Mouse (Mus musculus) ES-Bruce4 (cell line): Measurements from ENCODE around the gene Calhm6.

ENCODE experiments used
- CTCF ChIP-seq: IDR thresholded peaks from one replicate; pipeline ENCODE4 v1.8.1; 2011; ENCODE audit warnings: low read depth, low read length
- EP300 ChIP-seq: IDR thresholded peaks from 2 replicates; pipeline ENCODE4 v1.6.1; 2011; ENCODE audit warnings: low read depth, low read length; ENCODE audit not compliant: insufficient read depth

DNA sequence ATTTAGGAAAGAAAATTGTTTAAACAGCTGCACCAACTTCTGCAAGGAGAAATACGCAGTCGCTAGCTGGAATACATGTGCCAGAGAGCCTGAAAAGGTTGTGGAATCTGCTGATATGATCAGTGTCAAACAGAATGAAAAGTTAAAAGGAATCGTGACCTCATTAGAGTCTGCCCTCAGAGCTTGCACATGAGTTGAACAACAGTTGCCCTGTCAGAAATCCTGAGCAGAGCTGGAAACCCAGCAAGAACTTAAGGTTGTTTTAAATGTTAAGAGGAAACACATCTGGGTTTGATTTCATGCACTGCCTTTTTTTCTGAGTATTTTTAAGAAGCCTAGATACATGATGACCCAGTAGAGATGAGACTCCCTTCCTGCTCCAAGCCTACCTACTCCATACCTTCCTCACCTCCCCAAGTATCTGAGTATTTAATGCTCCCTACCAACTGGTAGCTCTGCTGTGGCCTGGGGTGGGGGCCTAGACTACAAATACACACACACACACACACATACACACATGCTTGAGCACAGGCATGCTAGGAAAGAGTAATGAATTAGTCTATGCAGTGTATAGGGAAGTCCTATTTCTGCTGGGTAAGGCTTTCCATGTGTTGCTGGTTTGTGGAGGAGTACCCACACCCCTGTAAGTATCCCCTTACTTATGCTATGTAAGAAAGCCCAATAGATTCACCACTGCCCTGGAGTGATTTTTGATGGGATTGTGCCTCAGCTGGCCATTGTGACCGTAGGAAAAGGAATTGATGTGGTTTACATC is 15.6 kb downstream of the Calhm6 start:
- no peak for TF ChIP-seq EP300
- no peak for TF ChIP-seq CTCF
